36 mouse cellular contexts compared by ENCODE assay signal in genomic region chr3:140012522-140012921, GRCm38 (mm10).
"Had no signal": no experiment of that assay in that cellular context is flagged by ENCODE, and none has a peak within 500 bp of the region (broad histone marks: within the 10 kb centered on the region; RNA-seq: fewer than 3 reads in every experiment).

No protein-coding gene starts in this region.

- H3K4me2 ChIP-seq: heart, embryonic 11.5 days; heart, embryonic 12.5 days; heart, embryonic 13.5 days; heart, embryonic 15.5 days; hindbrain, embryonic 12.5 days; hindbrain, embryonic 13.5 days; hindbrain, embryonic 14.5 days; hindbrain, embryonic 15.5 days; intestine, embryonic 15.5 days; kidney, embryonic 15.5 days had no signal

- H3K4me1 ChIP-seq: heart, embryonic 10.5 days; heart, embryonic 12.5 days; heart, embryonic 13.5 days; heart, embryonic 15.5 days; hindbrain, embryonic 10.5 days; hindbrain, embryonic 12.5 days; hindbrain, embryonic 13.5 days; hindbrain, embryonic 15.5 days; intestine, embryonic 15.5 days; kidney, embryonic 15.5 days had no signal

- H3K4me3 ChIP-seq: heart, embryonic 10.5 days; heart, embryonic 12.5 days; heart, embryonic 13.5 days; heart, embryonic 15.5 days; hindbrain, embryonic 10.5 days; hindbrain, embryonic 12.5 days; hindbrain, embryonic 13.5 days; hindbrain, embryonic 15.5 days; intestine, embryonic 15.5 days; kidney, embryonic 15.5 days; layer of hippocampus, adult 2 months; left cerebral cortex, adult 2 months had no signal

- ATAC-seq: hindbrain, embryonic 16.5 days; hindbrain, postnatal 0 days; inflammation-experienced regulatory T-cells, adult 6 months; intestine, embryonic 15.5 days; intestine, embryonic 16.5 days; intestine, postnatal 0 days had no signal

- H3K9me3 ChIP-seq: heart, embryonic 10.5 days; heart, embryonic 12.5 days; heart, embryonic 13.5 days; heart, embryonic 15.5 days; hindbrain, embryonic 10.5 days; hindbrain, embryonic 12.5 days; hindbrain, embryonic 13.5 days; hindbrain, embryonic 15.5 days; intestine, embryonic 15.5 days; kidney, embryonic 15.5 days had no signal

- DNase-seq: heart, postnatal 10 days; heart, postnatal 14 days; heart, postnatal 36 days; heart, postnatal 4 days; kidney, adult 11 months; kidney, adult 18-20 months; kidney, adult 2 months; kidney, adult 8-10 months; kidney, adult 9 months; kidney, postnatal 10 days; kidney, postnatal 14 days; kidney, postnatal 25 days; kidney, postnatal 36 days; kidney, postnatal 4 days; layer of hippocampus, adult 9-11 months; layer of hippocampus, postnatal 36 days had no signal

- H3K27me3 ChIP-seq: heart, embryonic 12.5 days; heart, embryonic 13.5 days; heart, embryonic 15.5 days; hindbrain, embryonic 12.5 days; hindbrain, embryonic 13.5 days; hindbrain, embryonic 15.5 days; intestine, embryonic 15.5 days; kidney, embryonic 15.5 days had no signal

- H3K9ac ChIP-seq: heart, embryonic 12.5 days; heart, embryonic 13.5 days; heart, embryonic 15.5 days; hindbrain, embryonic 12.5 days; hindbrain, embryonic 13.5 days; hindbrain, embryonic 14.5 days; hindbrain, embryonic 15.5 days; intestine, embryonic 15.5 days; kidney, embryonic 15.5 days had no signal

- H3K36me3 ChIP-seq: heart, embryonic 10.5 days; heart, embryonic 12.5 days; heart, embryonic 13.5 days; heart, embryonic 15.5 days; hindbrain, embryonic 10.5 days; hindbrain, embryonic 12.5 days; hindbrain, embryonic 13.5 days; hindbrain, embryonic 15.5 days; intestine, embryonic 15.5 days; kidney, embryonic 15.5 days had no signal

- H3K27ac ChIP-seq: heart, embryonic 10.5 days; heart, embryonic 13.5 days; heart, embryonic 15.5 days; hindbrain, embryonic 10.5 days; hindbrain, embryonic 12.5 days; hindbrain, embryonic 13.5 days; hindbrain, embryonic 14.5 days; hindbrain, embryonic 15.5 days; hindbrain, postnatal 0 days; intestine, embryonic 15.5 days; kidney, embryonic 15.5 days; kidney, postnatal 0 days; layer of hippocampus, adult 2 months; left cerebral cortex, adult 2 months had no signal
